Mouse (Mus musculus) kidney, embryonic 14.5 days (tissue): ENCODE measurements around the gene Uba52. TPM values are rescaled to one million over a fixed set of nuclear protein-coding genes. Genes with fewer than 3 reads are reported as not detected.

Experiments used
- ATAC-seq: fragments of 200-750 bp; cut with Nextera tagmentation; 2 replicates; pipeline ENCODE4 v1.8.0; 2017; ENCODE audit warnings: moderate number of reproducible peaks, mild to moderate bottlenecking, moderate TSS enrichment, moderate library complexity; ENCODE audit not compliant: low FRiP score, low TSS enrichment
- H3K27ac ChIP-seq: fragments of 300-500 bp; sonication (generic); 2 replicates; pipeline ENCODE4 v1.5.1; 2014; ENCODE audit warnings: low read depth, mild to moderate bottlenecking, low read length, moderate library complexity, mixed read lengths
- H3K27me3 ChIP-seq: fragments of 300-500 bp; sonication (generic); 2 replicates; pipeline ENCODE4 v1.6.1; 2014; ENCODE audit warnings: mild to moderate bottlenecking, low read length; ENCODE audit not compliant: control insufficient read depth, insufficient read depth
- H3K36me3 ChIP-seq: fragments of 300-500 bp; sonication (generic); 2 replicates; pipeline ENCODE4 v1.6.1; 2014; ENCODE audit warnings: low read length, mixed read lengths; ENCODE audit not compliant: control insufficient read depth, insufficient read depth
- H3K4me1 ChIP-seq: fragments of 300-500 bp; sonication (generic); 2 replicates; pipeline ENCODE4 v1.6.1; 2014; ENCODE audit warnings: low read length, mixed read lengths; ENCODE audit not compliant: control insufficient read depth, insufficient read depth
- H3K4me2 ChIP-seq: fragments of 300-500 bp; sonication (generic); replicated peaks from 2 replicates; pipeline ENCODE4 v1.6.1; 2014; ENCODE audit warnings: low read depth, mild to moderate bottlenecking, low read length
- H3K4me3 ChIP-seq: fragments of 300-500 bp; sonication (generic); 2 replicates; pipeline ENCODE4 v1.5.1; 2014; ENCODE audit warnings: mild to moderate bottlenecking, low read length
- H3K9ac ChIP-seq: fragments of 300-500 bp; sonication (generic); 2 replicates; pipeline ENCODE4 v1.6.1; 2014; ENCODE audit warnings: low read depth, mild to moderate bottlenecking, low read length, moderate library complexity
- H3K9me3 ChIP-seq: fragments of 300-500 bp; sonication (generic); 2 replicates; pipeline ENCODE4 v1.6.1; 2016; ENCODE audit warnings: low read length; ENCODE audit not compliant: control insufficient read depth
- WGBS: fragments of 180-500 bp; shearing (Covaris S2); extraction: QIAGEN DNeasy Blood & Tissue Kit; methylation state at CpG from one replicate; pipeline ENCODE4 v1.1.7; 2014; 5-methylcytosine and 5-hydroxymethylcytosine counted together
- polyA plus RNA-seq: library from polyadenylated mRNA; unstranded; fragments of >200 nt; fragmentation: Nextera tagmentation; extraction: Ambion mirVana; gene quantifications from 2 replicates; pipeline ENCODE4 v1.2.1, GENCODE M21; 2014

The Uba52 gene
- polyA plus RNA-seq, 1 experiment from 2014 or later, result 1,078 TPM

DNA sequence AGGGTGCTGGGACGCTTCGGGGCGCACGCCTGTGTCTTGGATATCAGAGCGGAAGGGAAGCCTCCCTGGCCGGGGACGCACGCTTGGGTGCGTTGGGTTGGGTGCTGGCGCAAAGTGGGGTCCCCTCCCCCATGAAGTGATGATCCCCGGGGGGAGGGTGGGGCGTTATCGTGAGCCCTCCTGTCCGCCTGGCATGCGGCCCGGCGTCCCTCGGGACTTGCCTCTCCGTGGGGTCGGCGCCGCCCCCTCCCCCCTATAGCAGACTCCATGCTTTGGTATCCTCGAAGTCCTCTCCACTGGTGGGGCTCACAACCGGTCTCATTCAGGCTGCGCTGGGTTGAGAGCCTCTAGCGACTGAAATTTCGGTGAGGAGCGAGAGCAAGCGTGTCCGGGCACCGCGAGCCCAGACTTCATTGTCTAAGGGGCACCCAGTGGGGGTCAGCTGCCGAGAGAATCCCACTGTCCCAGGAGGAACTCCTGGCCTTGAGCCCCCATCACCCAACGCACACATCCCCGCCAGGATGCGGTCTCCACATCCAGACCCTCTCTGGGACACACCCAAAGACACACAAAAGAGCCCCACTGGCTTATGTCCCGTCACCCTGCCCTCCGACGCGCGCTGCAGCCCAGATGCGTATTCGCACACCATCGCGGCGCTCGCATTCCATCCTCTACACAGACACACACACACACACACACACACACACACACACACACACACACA, 16.7 kb downstream of the Uba52 start:
- peak overlapping the region; percentile 79 for H3K4me2 ChIP-seq
- peaks cover 19% of the 10 kb centered on the region for H3K4me1 ChIP-seq
- peaks cover 98% of the 10 kb centered on the region for H3K27me3 ChIP-seq
- ATAC-seq, result no peak
- WGBS, result 1% methylated on average over 47 of the region's 47 CpGs
- no peaks in the 10 kb centered on the region for H3K36me3 ChIP-seq
- H3K9me3 ChIP-seq, result no peaks in the 10 kb centered on the region
- H3K4me3 ChIP-seq, result peak overlapping the region; percentile 40
- H3K9ac ChIP-seq, result peak overlapping the region; percentile 45; the same call in 1 of the 2 replicates
- no peak overlapping the region for H3K27ac ChIP-seq

DNA sequence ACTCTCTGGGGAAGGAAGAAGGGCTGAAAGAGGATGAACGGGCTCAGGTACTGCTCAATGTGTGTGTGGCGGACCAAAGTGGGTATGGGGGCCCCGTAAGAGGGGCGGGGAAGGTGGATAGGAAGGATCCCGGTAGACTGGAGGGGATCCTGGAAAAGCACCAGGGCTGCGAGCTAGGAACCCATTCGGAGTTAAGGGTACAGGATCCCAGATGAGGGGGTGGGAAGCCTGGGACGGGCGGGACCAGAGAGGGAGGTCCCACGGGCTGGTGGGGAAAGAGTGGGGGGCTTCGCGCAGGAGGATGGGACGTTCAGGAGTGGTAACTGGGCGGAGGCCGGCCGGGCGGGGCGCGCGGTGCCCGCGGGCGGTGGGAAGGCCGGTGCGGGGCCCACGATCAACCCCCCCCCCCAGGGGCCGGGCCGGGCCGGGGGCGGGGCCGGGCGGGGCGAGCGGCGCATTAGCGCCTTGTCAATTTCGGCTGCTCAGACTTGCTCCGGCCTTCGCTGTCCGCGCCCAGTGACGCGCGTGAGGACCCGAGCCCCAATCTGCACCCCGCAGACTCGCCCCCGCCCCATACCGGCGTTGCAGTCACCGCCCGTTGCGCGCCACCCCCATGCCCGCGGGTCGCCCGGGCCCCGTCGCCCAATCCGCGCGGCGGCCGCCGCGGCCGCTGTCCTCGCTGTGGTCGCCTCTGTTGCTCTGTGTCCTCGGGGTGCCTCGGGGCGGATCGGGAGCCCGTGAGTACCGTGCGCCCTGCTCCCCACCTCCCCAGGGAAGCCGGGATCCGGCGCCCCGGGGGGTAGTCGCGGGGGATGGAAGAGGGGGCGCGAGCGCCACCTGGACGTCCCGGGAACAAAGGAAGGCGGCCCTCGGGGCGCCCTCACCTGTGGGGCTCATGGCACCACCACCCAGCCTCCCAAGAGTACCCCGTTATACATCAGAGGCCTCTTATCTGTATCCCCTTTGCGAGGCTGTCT, 17.6 kb downstream of the Uba52 start, which contains the start of gene Crlf1:
TSS of gene Crlf1 (plus strand) at position 495 of the 977 bp plus-strand sequence.
- H3K27me3 ChIP-seq, result peaks cover 98% of the 10 kb centered on the region

DNA sequence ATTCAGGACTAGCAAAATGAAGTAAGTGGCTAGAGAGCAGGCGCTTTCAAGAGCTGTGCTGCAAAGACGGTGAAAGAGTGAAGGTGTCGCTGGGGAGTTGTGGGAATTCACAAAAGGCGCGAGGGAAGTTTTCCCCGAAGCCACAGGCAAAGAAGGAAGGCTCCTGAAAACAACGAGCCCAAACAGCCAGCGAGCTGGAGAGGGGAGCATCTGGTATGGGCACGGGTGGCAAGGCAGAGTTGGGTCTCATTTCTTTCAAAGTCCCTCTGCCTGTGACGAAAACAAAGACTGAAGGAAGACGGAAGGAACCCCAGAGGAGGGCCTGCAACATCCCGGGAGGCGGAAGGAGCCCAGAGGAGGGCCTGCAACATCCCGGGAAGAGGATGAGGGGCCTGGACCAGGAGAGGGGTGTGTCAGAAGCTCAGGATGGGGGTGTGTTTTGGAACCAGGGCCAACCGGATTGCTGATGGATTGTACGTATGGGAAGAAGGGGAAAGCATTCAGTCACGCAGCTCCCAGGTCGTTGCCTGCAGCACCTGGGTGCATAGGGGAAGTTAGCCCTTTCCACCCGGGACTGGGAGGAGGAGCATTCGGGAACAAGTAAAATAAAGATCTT, 19.6 kb downstream of the Uba52 start:
- Histone ChIP-seq H3K4me1 (peaks cover 34% of the 10 kb centered on the region), H3K27ac (no peak overlapping the region), H3K4me2 (no peak overlapping the region; the same call in 1 of the 2 replicates), H3K4me3 (no peak overlapping the region), H3K27me3 (peaks cover 99% of the 10 kb centered on the region), H3K36me3 (no peaks in the 10 kb centered on the region), H3K9me3 (no peaks in the 10 kb centered on the region), H3K9ac (peak overlapping the region; percentile 12; the same call in 1 of the 2 replicates)
- 3% methylated on average over 20 of the region's 20 CpGs for WGBS
- ATAC-seq, result no peak

More for the DNA sequence above, 17.6 kb downstream of the Uba52 start, which contains the start of gene Crlf1:
- H3K4me3 ChIP-seq, result peak within 1 kb of the TSS; percentile 40
- peak within 1 kb of the TSS; percentile 79 for H3K4me2 ChIP-seq
- no peaks in the 10 kb centered on the region for H3K36me3 ChIP-seq
- H3K27ac ChIP-seq, result no peak within 1 kb of the TSS
- under 1% methylated on average over 42 of the region's 93 CpGs for whole genome bisulfite sequencing
- no peak for ATAC-seq
- peaks cover 27% of the 10 kb centered on the region for H3K4me1 ChIP-seq
- no peaks in the 10 kb centered on the region for H3K9me3 ChIP-seq
- H3K9ac ChIP-seq, result peak within 1 kb of the TSS; percentile 45; the same call in 1 of the 2 replicates

GRCm38 (mm10) chr8:70490061-70490879, 20.3 kb downstream of the Uba52 start:
- WGBS, result 13% methylated on average over 10 of the region's 10 CpGs
- Histone ChIP-seq H3K4me3 (peak overlapping the region; percentile 34; the same call in 1 of the 2 replicates), H3K27ac (no peak overlapping the region; the same call in 1 of the 2 replicates), H3K9ac (no peak overlapping the region), H3K36me3 (no peaks in the 10 kb centered on the region), H3K9me3 (no peaks in the 10 kb centered on the region), H3K4me1 (peaks cover 30% of the 10 kb centered on the region), H3K4me2 (no peak overlapping the region; the same call in 1 of the 2 replicates), H3K27me3 (peaks cover 99% of the 10 kb centered on the region)
- ATAC-seq, result no peak

DNA sequence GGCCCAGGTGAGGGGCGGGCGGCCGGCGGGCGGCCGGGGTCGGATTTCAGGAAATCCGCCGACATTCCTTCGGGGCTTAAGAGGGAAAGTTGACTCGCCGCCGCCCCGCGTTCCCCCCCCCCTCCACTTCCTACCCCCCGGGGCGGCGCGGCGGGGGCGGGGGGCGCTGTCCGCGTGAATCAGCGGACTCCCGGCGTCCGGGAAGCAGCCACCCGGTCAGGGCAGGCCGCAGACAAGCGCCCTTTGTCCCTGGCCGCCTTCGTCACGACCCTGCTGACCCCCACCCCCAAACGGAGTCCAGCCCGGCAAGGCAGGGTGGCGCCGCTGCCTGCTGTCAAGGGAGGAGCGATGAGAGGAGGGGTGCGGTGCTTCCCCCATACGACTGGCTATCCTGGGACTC, 21.0 kb downstream of the Uba52 start:
- Histone ChIP-seq H3K27ac (no peak overlapping the region; the same call in 1 of the 2 replicates), H3K36me3 (no peaks in the 10 kb centered on the region), H3K4me2 (peak overlapping the region; percentile 51), H3K9me3 (no peaks in the 10 kb centered on the region), H3K9ac (no peak overlapping the region; the same call in 1 of the 2 replicates), H3K27me3 (peaks cover 99% of the 10 kb centered on the region), H3K4me3 (peak overlapping the region; percentile 34), H3K4me1 (peaks cover 30% of the 10 kb centered on the region)
- 0 out of 2 replicates have a peak, but pooled peaks have one; percentile 10 for ATAC-seq
- under 1% methylated on average over 33 of the region's 41 CpGs for WGBS

GRCm38 (mm10) chr8:70488931-70489470, 21.6 kb downstream of the Uba52 start:
- no peak for ATAC-seq
- 2% methylated on average over 14 of the region's 14 CpGs for WGBS
- H3K36me3 ChIP-seq, result no peaks in the 10 kb centered on the region
- peak overlapping the region; percentile 51 for H3K4me2 ChIP-seq
- H3K27ac ChIP-seq, result 0 out of 2 replicates have a peak overlapping the region, but pooled peaks have one; percentile 37
- peaks cover 30% of the 10 kb centered on the region for H3K4me1 ChIP-seq
- H3K27me3 ChIP-seq, result peaks cover 97% of the 10 kb centered on the region
- peak overlapping the region; percentile 34 for H3K4me3 ChIP-seq
- H3K9me3 ChIP-seq, result no peaks in the 10 kb centered on the region
- H3K9ac ChIP-seq, result no peak overlapping the region

- H3K4me3 ChIP-seq, result peak overlapping the region; percentile 31
- peak overlapping the region; percentile 47 for H3K4me2 ChIP-seq
- H3K9ac ChIP-seq, result no peak overlapping the region; the same call in 1 of the 2 replicates
- peaks cover 27% of the 10 kb centered on the region for H3K4me1 ChIP-seq
- no peaks in the 10 kb centered on the region for H3K36me3 ChIP-seq
- peaks cover 93% of the 10 kb centered on the region for H3K27me3 ChIP-seq
- 3% methylated on average over 47 of the region's 55 CpGs for WGBS
- no peaks in the 10 kb centered on the region for H3K9me3 ChIP-seq
- ATAC-seq, result peak; percentile 40
- H3K27ac ChIP-seq, result peak overlapping the region; percentile 59; the same call in 1 of the 2 replicates
Observed at GRCm38 (mm10) chr8:70487993-70488796, 22.4 kb downstream of the Uba52 start.
